Mouse (Mus musculus) brain, embryonic 14.5 days (tissue): ENCODE data around the gene Gm49383. TPM values are rescaled to one million over a fixed set of nuclear protein-coding genes. Genes with fewer than 3 reads are reported as not detected.

Source experiments
- DNase-seq: peaks from one replicate; pipeline ENCODE4 v3.0.0-alpha.2; 2011; ENCODE audit warnings: low read depth
- CTCF ChIP-seq: fragments of 200-500 bp; IDR thresholded peaks from 2 replicates; pipeline ENCODE4 v1.5.1; 2012; ENCODE audit warnings: inconsistent platforms, mild to moderate bottlenecking, moderate library complexity, borderline replicate concordance; ENCODE audit not compliant: insufficient read depth, insufficient read length; ENCODE audit errors: extremely low read depth
- POLR2A ChIP-seq: fragments of 200-500 bp; IDR thresholded peaks from 2 replicates; pipeline ENCODE4 v1.6.1; 2012; ENCODE audit warnings: mild to moderate bottlenecking, inconsistent platforms, borderline replicate concordance; ENCODE audit not compliant: poor library complexity, insufficient read depth, insufficient read length, severe bottlenecking; ENCODE audit errors: extremely low read depth
- polyA plus RNA-seq: library from polyadenylated mRNA; depleted of rRNA; stranded (reverse); fragments of >200 nt; gene quantifications from 2 replicates; pipeline ENCODE4 v1.2.3, GENCODE M21; 2012

Gene Gm49383
- polyA plus RNA-seq, 1 experiment, result 4.1 TPM

DNA sequence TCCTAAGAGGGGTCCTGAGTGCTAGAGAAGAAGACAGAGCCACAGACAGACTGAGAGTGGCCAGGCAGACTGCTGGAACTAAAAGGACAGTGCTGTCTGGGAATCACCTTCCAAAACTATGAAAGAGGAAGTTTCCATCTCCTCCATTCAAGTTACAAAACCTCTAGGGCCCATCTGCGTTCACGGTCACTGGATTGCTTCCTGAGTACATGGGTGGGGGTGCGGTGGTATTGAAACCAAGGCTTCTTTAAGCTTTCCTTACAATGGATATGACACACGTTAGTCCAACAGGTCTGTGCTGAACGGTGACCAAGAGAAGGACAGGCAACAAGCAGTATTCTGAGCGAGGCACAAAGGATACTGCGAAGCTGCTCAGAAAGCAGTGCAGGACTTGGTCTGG, 17.5 kb upstream of the Gm49383 start:
- TF ChIP-seq CTCF, result no peak
- TF ChIP-seq POLR2A, result no peak
- DNase-seq, result no peak

DNA sequence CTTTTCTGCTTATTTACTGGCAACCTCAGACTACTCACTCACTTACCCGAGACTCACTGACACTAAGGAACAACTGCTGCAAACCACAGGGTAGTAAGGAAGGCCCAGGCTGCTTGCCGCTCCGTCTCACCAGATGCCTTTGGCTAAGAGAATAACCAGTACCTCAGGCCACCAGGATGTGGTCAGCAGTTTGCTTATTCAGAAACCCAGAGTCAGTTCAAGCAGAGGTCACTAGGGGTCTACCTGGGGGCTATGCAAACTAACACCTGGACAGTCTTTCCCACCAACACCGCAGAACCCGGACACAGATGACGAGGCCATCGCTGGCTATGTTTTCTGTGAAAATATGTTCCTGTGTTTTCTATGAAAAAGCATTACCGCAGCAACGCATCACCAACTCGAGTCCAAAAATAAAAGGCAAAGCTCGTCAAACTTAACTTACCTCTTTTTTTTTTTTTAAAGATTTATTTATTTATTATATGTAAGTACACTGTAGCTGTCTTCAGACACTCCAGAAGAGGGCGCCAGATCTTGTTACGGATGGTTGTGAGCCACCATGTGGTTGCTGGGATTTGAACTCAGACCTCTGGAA, 16.4 kb upstream of the Gm49383 start:
- TF ChIP-seq POLR2A, result no peak
- no peak for TF ChIP-seq CTCF
- DNase-seq, result no peak

- peak; percentile 60 for DNase-seq
- TF ChIP-seq CTCF (peak; percentile 51; the same call in 1 of the 2 replicates), POLR2A (no peak)
Observed at GRCm38 (mm10) chr12:69211057-69211456, 14.2 kb upstream of the Gm49383 start.

DNA sequence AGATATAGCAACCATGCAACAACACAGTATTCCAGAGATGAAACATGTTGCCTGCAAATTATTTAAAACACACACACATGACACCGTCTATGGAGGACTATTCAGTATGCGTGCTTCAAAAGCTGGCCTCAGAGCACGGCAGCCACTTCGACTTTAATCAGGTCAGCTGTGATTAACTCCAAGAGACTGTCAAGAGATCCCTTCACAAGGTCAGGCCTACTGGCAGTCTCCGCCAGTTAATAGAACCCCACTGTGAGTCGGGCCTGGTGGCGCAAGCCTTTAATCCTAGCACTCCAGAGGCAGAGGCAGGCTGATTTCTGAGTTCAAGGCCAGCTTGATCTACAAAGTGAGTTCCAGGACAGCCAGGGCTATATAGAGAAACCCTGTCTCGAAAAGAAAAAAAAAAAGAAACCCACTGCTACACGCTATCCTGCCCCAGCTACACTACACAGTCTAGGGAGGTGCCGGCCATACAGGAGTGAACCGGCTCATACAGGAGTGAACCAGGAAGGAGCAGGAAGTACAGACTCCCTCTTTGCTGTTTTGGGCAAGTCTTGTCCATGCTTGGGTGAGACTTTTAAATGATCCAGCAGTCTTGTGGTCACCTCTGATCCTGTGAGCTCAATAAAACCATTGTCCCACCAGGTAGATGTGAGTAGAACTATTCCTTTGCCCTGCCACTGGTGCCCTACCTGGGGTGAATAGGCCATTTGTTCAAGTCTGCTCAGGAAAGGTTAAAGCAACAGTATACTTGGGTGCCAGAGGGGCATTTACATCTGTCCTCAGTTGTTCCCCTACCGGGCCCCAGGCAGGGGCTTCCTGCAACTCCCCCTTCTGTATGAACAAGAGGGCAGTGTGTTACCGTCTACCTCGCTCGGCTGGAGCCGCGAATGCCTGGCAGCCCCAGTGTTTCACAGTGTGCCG, 13.4 kb upstream of the Gm49383 start:
- DNase-seq, result no peak
- no peak for TF ChIP-seq POLR2A
- no peak for TF ChIP-seq CTCF

- TF ChIP-seq CTCF, result no peak
- no peak for TF ChIP-seq POLR2A
- DNase-seq, result no peak
Observed at GRCm38 (mm10) chr12:69208520-69208919, 11.6 kb upstream of the Gm49383 start.

DNA sequence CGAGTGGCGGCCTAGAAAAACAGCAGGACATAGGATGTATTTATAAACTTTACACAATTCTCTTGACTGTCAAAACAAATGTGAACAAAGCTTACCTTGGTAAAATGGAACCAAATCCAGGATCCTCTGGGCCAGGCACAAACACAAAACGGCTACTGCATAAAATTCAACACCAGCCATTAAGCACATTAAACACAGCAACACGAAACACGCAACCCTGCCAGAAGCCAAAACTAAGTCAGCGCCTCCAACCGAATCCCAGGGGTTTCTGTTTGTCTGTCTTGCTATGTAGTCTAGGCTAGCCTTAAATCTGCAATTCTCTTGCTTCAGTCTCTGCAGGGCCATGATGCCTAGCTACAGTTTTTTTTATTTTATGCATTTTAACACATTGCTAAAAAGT, 11.0 kb upstream of the Gm49383 start:
- DNase-seq, result no peak
- no peak for TF ChIP-seq POLR2A
- TF ChIP-seq CTCF, result no peak

DNA sequence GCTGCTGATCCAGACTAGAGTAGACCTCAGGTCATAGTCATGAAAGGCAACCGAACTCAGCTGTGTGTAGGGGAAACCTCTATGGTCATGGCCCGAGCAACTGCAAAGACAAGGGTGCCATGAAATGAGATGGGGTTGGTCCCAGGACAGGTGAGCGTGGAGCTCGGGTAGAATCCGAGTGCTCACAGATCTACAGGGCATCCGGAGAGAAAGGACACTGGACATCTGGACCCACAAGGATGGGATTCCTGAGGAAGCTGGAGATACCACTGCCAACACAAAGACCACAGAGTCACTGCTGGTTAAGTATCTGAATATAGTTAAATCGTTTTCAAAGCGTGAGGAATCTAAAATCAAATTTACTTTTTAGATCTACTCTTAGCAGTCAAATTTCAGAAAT, 10.5 kb upstream of the Gm49383 start:
- TF ChIP-seq POLR2A, result no peak
- no peak for DNase-seq

- TF ChIP-seq POLR2A (no peak), CTCF (no peak)
- DNase-seq, result peak; percentile 64
Observed at GRCm38 (mm10) chr12:69204052-69204833, 7.3 kb upstream of the Gm49383 start, which contains the start of gene Gm49384. Gm49384 (minus strand) TSS chr12:69204267.

- no peak for DNase-seq
Observed at GRCm38 (mm10) chr12:69198985-69199384, 2.1 kb upstream of the Gm49383 start.

DNA sequence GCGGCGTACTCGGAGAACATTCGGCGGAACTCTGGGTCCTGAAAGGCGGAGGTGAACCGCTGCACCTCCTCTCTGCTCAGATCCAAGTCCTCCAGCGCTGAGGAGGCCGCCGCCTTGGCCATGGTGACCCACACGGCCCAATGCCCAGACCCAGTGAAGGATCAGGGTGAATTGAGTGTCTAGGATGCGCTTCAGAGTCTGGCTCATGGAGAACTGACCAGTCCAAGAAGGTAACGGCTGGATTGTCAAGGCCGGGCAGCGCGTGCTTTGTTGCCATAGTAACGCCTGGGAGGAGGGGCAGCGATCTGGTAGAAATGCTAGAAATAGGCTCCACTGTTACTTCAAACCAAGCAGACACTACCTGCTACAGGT, 1.2 kb upstream of the Gm49383 start, which contains the start of gene Dnaaf2:
TSS of gene Dnaaf2 (minus strand) at position 266 of the 372 bp plus-strand sequence.
- peak; percentile 80 for DNase-seq

More at GRCm38 (mm10) chr12:69198985-69199384, 2.1 kb upstream of the Gm49383 start:
- TF ChIP-seq POLR2A, result no peak
- no peak for TF ChIP-seq CTCF

DNA sequence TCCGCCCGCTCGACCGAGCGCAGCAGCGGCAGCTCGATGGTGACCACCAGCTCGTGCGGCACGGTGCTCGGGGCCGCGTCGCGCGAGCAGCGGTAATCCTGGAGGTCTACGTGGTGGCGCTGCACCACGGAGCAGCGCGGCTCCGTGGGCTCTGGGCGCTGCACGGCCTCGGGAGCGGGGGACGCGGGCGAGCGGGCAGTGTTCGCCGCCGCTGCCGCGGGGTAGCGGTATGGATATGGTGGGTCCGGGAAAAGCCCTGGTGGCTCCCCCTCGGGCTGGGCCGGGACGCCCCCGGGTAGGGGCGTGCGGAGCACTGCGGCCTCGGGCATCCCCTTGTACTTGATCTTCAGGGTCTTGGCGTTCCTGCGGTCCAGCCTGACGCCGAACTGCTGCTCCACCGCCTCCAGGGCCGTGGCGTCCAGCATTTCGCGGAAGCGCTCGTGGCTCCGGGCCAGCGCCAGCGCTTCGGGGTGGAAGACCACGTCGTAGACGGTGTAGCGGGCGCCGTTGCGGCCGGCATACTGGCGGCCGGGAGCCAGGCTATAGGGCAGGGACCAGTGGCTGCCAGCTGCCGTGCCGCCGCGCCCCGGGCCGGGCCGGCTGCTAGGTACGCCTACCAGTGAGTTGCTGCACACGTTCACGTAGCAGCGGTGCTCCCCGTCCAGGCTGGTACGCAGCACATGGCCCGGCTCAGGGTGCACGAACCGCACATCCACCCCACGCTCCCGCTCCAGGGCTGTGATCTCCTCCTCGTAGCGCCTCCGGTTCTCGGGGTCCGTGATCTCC, 667 bp upstream of the Gm49383 start:
- TF ChIP-seq POLR2A (no peak), CTCF (no peak)
- DNase-seq, result peak; percentile 63

More for the DNA sequence above, 1.2 kb upstream of the Gm49383 start, which contains the start of gene Dnaaf2:
- TF ChIP-seq CTCF (no peak), POLR2A (no peak)

DNA sequence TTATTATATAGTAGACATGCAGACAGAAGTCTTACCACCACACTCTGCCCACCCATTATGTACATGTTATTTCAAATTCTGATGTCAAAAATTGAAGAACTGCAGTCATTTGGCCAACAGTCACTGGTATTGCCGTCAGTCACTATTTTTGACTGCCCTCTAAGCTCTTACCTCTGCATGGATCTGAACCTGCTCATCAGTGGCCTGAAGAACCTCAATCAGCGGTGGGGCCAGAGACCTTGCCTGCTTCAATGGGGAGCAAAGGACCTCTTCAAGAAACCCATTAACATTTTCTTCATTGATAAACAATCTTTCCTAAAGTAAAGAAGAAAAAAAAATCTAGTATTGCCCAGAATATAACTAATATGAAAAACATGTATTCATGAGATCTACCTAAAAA, 4.3 kb downstream of the Gm49383 start:
- TF ChIP-seq POLR2A (no peak), CTCF (no peak)
- no peak for DNase-seq
